Mouse (Mus musculus) brain, embryonic 14.5 days (tissue): ENCODE measurements around the gene Csad.

Source experiments
- CTCF ChIP-seq: fragments of 200-500 bp; IDR thresholded peaks from 2 replicates; pipeline ENCODE4 v1.5.1; 2012; ENCODE audit warnings: inconsistent platforms, mild to moderate bottlenecking, moderate library complexity, borderline replicate concordance; ENCODE audit not compliant: insufficient read depth, insufficient read length; ENCODE audit errors: extremely low read depth
- POLR2A ChIP-seq: fragments of 200-500 bp; IDR thresholded peaks from 2 replicates; pipeline ENCODE4 v1.6.1; 2012; ENCODE audit warnings: mild to moderate bottlenecking, inconsistent platforms, borderline replicate concordance; ENCODE audit not compliant: poor library complexity, insufficient read depth, insufficient read length, severe bottlenecking; ENCODE audit errors: extremely low read depth

GRCm38 (mm10) chr15:102238543-102239259 lies 34.2 kb upstream of the Csad start:
- TF ChIP-seq POLR2A, result no peak
- TF ChIP-seq CTCF, result no peak
